Mouse (Mus musculus): ENCODE data around the gene Fen1. TPM values are rescaled to one million over a fixed set of nuclear protein-coding genes. Genes with fewer than 3 reads are reported as not detected.
"Not testable (repeated sequence)": the region's sequence is repeated elsewhere in the genome, so short reads cannot be mapped to it uniquely, and the experiment has no call there.

Gene Fen1
- polyA plus RNA-seq, 1 experiment from 2014 or later = 62.2 TPM

DNA sequence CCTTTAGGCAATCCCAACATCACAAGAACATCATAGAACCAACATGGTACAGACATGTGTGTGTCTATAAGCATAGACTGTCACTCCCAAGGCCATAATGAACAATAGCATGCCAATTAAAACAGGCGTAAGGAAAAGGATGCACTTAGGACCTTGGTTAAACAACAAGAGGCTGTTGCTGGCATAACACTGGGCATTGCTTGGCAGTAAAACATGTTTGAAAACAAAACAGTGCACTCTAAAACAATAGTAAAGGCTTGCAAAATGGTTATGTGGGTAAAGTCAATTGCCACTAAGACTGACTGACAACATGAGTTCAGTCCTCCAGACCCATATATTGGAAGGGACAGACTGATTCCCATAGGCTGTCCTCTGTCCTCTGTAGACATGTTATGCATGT, 36.0 kb downstream of the Fen1 start:
- Histone ChIP-seq H3K9ac (no peak overlapping the region), H3K27ac (replicated peaks) (no peak overlapping the region), H3K36me3 (no peaks in the 10 kb centered on the region), H3K4me1 (no peaks in the 10 kb centered on the region), H3K9me3 (replicated peaks) (no peaks in the 10 kb centered on the region), H3K27me3 (no peaks in the 10 kb centered on the region), H3K4me3 (replicated peaks) (no peak overlapping the region), H3K4me2 (replicated peaks) (no peak overlapping the region)
- 72% methylated on average over 1 of the region's 1 CpGs for WGBS
- ATAC-seq (ENCODE audit: insufficient number of reproducible peaks, low FRiP score, low TSS enrichment, low read depth) = no peak

GRCm38 (mm10) chr19:10167112-10167511, 36.9 kb downstream of the Fen1 start:
- no peak for ATAC-seq (ENCODE audit: insufficient number of reproducible peaks, low FRiP score, low TSS enrichment, low read depth)
- H3K27ac ChIP-seq (replicated peaks) = no peak overlapping the region
- WGBS = 68% methylated on average over 4 of the region's 4 CpGs
- no peaks in the 10 kb centered on the region for H3K4me1 ChIP-seq
- H3K27me3 ChIP-seq = no peaks in the 10 kb centered on the region
- no peaks in the 10 kb centered on the region for H3K9me3 ChIP-seq (replicated peaks)
- H3K9ac ChIP-seq = no peak overlapping the region
- no peak overlapping the region for H3K4me3 ChIP-seq (replicated peaks)
- no peak overlapping the region for H3K4me2 ChIP-seq (replicated peaks)
- H3K36me3 ChIP-seq = no peaks in the 10 kb centered on the region

DNA sequence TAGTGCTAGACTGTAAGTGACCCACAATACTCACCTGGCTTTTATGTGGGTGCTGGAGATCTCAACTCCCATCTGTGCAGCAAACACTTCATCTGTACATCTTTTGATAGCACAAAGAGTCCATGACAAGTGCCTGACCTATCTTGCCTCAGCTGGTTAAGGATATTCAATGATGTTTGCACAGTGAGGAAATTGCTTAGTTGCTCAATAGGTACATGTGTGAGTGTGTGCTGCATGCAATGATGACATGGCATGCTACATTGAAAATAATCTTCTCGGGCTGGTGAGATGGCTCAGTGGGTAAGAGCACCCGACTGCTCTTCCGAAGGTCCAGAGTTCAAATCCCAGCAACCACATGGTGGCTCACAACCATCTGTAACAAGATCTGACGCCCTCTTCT, 38.0 kb downstream of the Fen1 start:
- not testable (repeated sequence) for H3K36me3 ChIP-seq; H3K4me2 ChIP-seq (replicated peaks); H3K4me1 ChIP-seq; ATAC-seq (ENCODE audit: insufficient number of reproducible peaks, low FRiP score, low TSS enrichment, low read depth); H3K27me3 ChIP-seq; H3K4me3 ChIP-seq (replicated peaks); H3K9ac ChIP-seq; H3K27ac ChIP-seq (replicated peaks); H3K9me3 ChIP-seq (replicated peaks)
- WGBS = 81% methylated on average over 4 of the region's 4 CpGs

DNA sequence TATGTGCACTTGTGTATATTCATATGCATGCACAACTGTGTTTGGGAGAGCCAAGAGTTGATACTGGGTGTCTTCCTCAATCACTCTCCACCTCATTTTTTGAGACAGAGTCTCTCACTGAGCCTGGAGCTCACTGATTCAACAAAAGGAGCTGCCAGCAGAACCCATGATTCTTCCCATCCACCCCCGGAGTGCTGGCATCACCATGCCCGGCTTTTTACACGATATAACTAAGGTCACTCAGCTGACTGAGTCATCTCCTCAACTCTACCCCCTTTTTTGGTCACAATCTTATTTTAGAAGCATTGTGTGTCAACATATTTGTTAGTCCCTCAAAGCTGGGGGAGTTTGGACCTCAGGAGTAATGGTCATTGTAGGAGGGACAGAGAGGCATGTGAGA, 40.1 kb downstream of the Fen1 start:
- no peak overlapping the region for H3K4me3 ChIP-seq (replicated peaks)
- H3K36me3 ChIP-seq = no peaks in the 10 kb centered on the region
- 82% methylated on average over 3 of the region's 3 CpGs for WGBS
- no peaks in the 10 kb centered on the region for H3K9me3 ChIP-seq (replicated peaks)
- no peak overlapping the region for H3K4me2 ChIP-seq (replicated peaks)
- no peaks in the 10 kb centered on the region for H3K27me3 ChIP-seq
- H3K9ac ChIP-seq = no peak overlapping the region
- no peaks in the 10 kb centered on the region for H3K4me1 ChIP-seq
- ATAC-seq (ENCODE audit: insufficient number of reproducible peaks, low FRiP score, low TSS enrichment, low read depth) = no peak
- H3K27ac ChIP-seq (replicated peaks) = no peak overlapping the region

DNA sequence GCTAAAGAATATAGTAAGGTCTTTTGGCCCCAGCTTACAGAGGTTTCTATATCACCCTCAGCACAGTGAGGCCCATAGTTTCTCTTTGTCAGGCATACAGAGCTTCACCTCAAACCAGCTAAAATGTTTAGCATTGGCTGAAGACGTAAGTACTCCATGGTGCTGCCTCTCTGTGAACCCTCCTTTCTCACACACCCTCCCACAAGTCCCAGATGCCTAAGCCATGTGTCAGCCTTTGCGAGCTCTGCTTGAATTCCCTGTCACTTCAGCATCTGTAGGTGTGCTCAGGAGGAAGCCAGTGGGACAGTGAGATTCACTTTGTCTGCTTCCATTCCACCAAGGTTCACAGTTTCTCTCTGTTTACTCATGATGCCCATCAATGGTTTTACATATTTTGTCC, 46.2 kb downstream of the Fen1 start:
- no peak for ATAC-seq (ENCODE audit: insufficient number of reproducible peaks, low FRiP score, low TSS enrichment, low read depth)
- Histone ChIP-seq H3K9me3 (replicated peaks) (no peaks in the 10 kb centered on the region), H3K27ac (replicated peaks) (no peak overlapping the region), H3K4me1 (no peaks in the 10 kb centered on the region), H3K9ac (no peak overlapping the region), H3K36me3 (no peaks in the 10 kb centered on the region), H3K4me3 (replicated peaks) (no peak overlapping the region), H3K4me2 (replicated peaks) (no peak overlapping the region), H3K27me3 (no peaks in the 10 kb centered on the region)
- WGBS = 69% methylated on average over 2 of the region's 2 CpGs

- H3K27me3 ChIP-seq = no peaks in the 10 kb centered on the region
- H3K27ac ChIP-seq (replicated peaks) = no peak overlapping the region
- H3K9me3 ChIP-seq (replicated peaks) = no peaks in the 10 kb centered on the region
- ATAC-seq (ENCODE audit: insufficient number of reproducible peaks, low FRiP score, low TSS enrichment, low read depth) = no peak
- no peak overlapping the region for H3K4me3 ChIP-seq (replicated peaks)
- no peak overlapping the region for H3K4me2 ChIP-seq (replicated peaks)
- WGBS = 51% methylated on average over 3 of the region's 3 CpGs
- no peak overlapping the region for H3K9ac ChIP-seq
- H3K4me1 ChIP-seq = no peaks in the 10 kb centered on the region
- H3K36me3 ChIP-seq = no peaks in the 10 kb centered on the region
Observed at GRCm38 (mm10) chr19:10149189-10149588, 54.8 kb downstream of the Fen1 start.

Small RNAs within 50 kb of the gene (microRNA-seq; reads per million reads assigned to microRNA genes)
- gene Mir6993 (ENCODE audit: borderline number of aligned reads) = not detected

Other genes starting within 250 kb of the Fen1 start
- 1,601 and 1,694 TPM in 2 replicates for gene Fth1, start 223.6 kb downstream of the Fen1 start, polyA plus RNA-seq (2015; fragmentation: Nextera tagmentation; extraction: Ambion mirVana)
- gene Best1, start 202.5 kb downstream of the Fen1 start, polyA plus RNA-seq (2015; fragmentation: Nextera tagmentation; extraction: Ambion mirVana) = 1.2 and 1.9 TPM in 2 replicates
- 45.8 and 46.1 TPM in 2 replicates for gene Rab3il1, start 202.5 kb downstream of the Fen1 start, polyA plus RNA-seq (2015; fragmentation: Nextera tagmentation; extraction: Ambion mirVana)
- 16.4 and 17.3 TPM in 2 replicates for gene Fads3, start 162.6 kb downstream of the Fen1 start, polyA plus RNA-seq (2015; fragmentation: Nextera tagmentation; extraction: Ambion mirVana)
- 59.4 and 61.3 TPM in 2 replicates for gene Fads2, start 102.4 kb downstream of the Fen1 start, polyA plus RNA-seq (2015; fragmentation: Nextera tagmentation; extraction: Ambion mirVana)
- gene Fads1, start 21.3 kb downstream of the Fen1 start, polyA plus RNA-seq (2015; fragmentation: Nextera tagmentation; extraction: Ambion mirVana) = 77.6 and 78.2 TPM in 2 replicates
- 449 and 454 TPM in 2 replicates for gene Tmem258, start 155 bp downstream of the Fen1 start, polyA plus RNA-seq (2015; fragmentation: Nextera tagmentation; extraction: Ambion mirVana)
- gene Myrf, start 36.6 kb upstream of the Fen1 start, polyA plus RNA-seq (2015; fragmentation: Nextera tagmentation; extraction: Ambion mirVana) = 0.41 and 0.65 TPM in 2 replicates
- 2.8 and 3.5 TPM in 2 replicates for gene Dagla, start 100.7 kb upstream of the Fen1 start, polyA plus RNA-seq (2015; fragmentation: Nextera tagmentation; extraction: Ambion mirVana)
- 0.95 and 1.1 TPM in 2 replicates for gene Syt7, start 184.9 kb upstream of the Fen1 start, polyA plus RNA-seq (2015; fragmentation: Nextera tagmentation; extraction: Ambion mirVana)